In genomic region chr10:111118991-111119650, GRCm38 (mm10) we compare ENCODE assay signal across 1 mouse cellular context.
TF ChIP-seq lines count a peak whose summit lies in the region.

No protein-coding gene starts in this region.

TF ChIP-seq in MEL, 35 proteins besides CTCF, POLR2A, EP300 and RAD21 (continued from another document):
- TF ChIP-seq MAX (IDR thresholded peaks at IDR 0.05; ENCODE audit: low read length), result peak; percentile 21; the same call in 1 of the 2 replicates
- peak; percentile 65 for TF ChIP-seq TAL1 (IDR thresholded peaks at IDR 0.05; ENCODE audit: low read length)
- TF ChIP-seq TBP (IDR thresholded peaks at IDR 0.05; ENCODE audit: low read depth, low read length), result peak; percentile 84
- no peak for TF ChIP-seq CHD2 (IDR thresholded peaks at IDR 0.05; ENCODE audit: low read length)
- no peak for TF ChIP-seq ZC3H11A (IDR thresholded peaks at IDR 0.05; ENCODE audit: low read depth, low read length)
- TF ChIP-seq MYB (IDR thresholded peaks at IDR 0.05; ENCODE audit: low read depth, low read length), result peak; percentile 95
- peak; percentile 85; the same call in 1 of the 2 replicates for TF ChIP-seq RCOR1 (IDR thresholded peaks at IDR 0.05; ENCODE audit: low read depth, low read length)
- peak; percentile 71; the same call in 1 of the 2 replicates for TF ChIP-seq MYC (IDR thresholded peaks at IDR 0.05; ENCODE audit: low read depth, low read length)
